Mouse (Mus musculus) spleen, postnatal 14 days (tissue): ENCODE data around the gene 4931422A03Rik.

Source experiments
- DNase-seq, 2 experiments: peaks; one replicate each; pipeline ENCODE4 v3.0.0; 2021 to 2022; ENCODE audit warnings: low spot score in 2 of 2

The 4931422A03Rik gene

DNA sequence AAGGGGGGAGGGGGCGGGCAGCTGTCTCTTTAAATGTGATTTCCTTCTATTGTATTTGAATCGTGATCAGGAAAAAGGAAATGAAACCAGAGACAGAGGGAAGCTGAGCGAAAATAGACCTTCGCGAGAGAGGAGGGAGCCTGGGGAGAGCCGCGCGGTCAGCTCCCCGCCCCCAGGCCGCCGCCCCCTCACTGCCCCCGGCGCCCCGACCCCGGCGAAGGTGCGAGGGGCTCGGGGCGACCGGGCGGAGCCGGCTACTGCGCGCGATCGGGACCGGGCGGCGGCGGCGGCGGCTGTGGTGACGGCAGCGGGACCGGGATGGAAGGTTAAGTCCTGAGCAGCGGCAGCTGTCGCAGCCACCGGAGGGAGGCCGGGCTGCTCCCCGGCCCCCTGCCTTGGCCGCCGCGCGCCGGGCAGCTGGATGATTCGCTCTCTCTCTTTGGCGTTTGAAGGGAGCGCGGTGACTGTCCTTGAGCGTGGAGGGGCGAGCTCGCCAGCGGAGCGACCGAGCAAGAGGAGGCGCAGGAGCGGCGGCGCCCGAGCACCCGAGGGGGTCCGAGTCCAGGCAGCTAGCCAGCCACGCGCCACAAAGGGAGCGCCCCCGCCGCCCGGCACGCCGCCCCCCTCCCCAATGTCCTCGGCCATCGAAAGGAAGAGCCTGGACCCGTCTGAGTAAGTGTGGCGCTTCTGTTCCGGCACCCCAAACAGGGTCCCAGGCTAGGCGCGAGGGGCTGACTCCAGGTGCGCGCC, 57.9 kb downstream of the 4931422A03Rik start:
- DNase-seq = peak; percentile 49 to 61

DNA sequence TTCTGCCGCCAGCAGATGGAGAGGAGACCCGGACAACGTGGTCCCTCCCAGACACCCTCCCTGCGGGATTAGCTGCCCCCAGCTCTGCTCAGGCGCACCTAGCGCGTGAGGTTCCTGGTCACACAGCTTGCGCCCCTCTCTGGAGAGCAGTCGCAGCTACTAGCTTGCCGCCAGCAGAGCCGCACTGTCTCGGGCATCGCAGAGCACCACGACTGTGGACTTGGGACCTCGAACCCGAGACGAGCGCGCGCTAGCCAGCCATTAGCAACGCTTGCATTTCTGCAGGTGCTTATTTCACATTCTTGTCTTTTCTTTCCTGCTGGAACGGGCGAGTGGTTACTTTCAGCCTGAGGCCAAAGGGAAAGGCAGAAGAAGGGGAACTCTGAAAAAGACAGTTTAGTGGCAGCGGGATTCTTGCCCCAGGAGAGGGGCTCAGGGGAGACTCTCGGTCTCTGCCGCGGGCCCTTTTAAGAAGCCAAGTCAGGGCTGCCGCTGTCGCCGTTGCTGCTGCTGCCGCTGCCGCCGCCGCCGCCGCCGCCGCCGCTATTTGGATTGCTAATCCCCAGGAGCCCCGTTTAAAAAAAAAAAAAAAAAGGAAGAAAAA, 58.6 kb downstream of the 4931422A03Rik start:
- peak; percentile 62 to 68 for DNase-seq

DNA sequence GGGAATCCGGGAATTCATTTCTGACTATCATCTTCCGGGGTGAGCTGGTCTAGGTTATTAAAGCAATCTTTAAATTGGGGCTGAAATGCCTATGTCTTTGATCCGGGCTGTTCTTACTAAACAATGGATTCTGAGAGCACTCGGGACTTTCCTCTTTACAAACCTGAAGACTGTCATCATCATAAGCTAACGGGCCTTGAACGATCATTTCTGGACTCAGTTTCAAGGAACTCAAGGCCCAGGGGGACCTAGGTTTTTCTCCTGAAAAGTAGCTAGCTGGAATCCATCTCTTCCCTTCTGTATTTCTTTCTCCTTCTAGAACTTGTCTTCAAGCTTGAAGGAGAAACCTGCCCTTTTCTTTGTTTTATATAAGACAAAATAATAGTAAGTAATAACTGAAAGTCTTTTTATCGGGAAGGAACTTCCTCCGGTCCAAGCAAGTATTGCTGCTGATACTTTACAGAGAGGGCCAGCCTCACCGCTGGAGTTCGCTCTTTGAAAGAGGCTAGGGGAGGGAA, 59.2 kb downstream of the 4931422A03Rik start:
- no peak for DNase-seq

DNA sequence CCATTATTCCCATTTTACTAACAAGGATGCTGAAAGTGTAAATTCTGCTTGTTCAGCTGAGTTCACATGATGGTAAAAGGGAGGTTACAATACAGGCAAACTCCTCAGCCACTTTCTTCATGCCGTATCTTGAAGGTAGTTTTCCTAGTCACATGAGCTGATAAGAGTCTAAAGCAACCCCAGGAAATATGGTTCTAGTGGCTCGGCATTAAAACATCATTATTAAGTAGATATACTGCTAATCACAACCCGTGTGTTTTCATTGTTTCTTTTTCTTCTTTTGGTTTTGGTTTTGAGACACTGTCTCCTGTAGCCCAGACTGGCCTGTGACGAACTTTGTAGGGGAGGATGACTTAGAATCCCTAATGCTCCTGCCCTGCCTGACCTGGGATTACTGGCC, 60.0 kb downstream of the 4931422A03Rik start:
- DNase-seq = no peak

DNA sequence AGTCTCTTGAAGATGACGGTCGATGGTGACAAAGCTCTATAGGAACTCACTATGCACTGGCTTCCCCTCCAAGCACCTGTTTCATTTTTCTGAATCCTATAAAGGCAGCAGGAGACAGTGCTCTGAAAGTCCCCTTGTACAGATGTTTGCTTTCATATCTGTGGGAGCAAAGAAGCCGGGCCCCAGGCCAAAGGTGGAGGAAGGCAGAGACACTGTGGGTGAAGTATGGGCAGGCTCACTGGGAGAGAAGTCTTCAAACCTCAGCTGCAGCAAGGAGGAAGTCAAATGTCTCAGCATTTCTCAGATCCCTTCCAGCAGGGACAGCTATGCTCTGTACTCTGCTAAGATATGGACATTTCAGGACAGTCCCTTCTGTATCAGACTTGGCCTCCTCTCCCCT, 62.8 kb downstream of the 4931422A03Rik start:
- no peak for DNase-seq

DNA sequence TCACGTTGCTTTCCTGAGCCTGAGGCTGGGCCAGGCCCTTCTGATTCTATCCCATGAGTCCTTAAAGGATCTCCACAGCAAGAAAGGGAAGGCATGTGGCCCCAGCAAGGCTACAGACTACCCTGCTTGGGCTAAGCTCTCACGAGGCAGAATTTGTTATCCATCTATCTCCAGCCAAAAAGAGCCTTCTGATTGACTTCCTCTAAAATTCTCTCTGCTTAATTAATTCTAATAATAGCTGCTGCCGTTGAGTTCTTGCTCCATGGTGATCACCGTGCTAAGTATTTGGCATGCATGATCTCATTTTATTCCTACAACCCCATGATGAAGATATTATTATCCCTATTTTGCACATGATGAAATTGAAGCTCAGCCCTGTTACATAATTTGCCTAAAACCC, 65.8 kb downstream of the 4931422A03Rik start:
- DNase-seq = no peak

DNA sequence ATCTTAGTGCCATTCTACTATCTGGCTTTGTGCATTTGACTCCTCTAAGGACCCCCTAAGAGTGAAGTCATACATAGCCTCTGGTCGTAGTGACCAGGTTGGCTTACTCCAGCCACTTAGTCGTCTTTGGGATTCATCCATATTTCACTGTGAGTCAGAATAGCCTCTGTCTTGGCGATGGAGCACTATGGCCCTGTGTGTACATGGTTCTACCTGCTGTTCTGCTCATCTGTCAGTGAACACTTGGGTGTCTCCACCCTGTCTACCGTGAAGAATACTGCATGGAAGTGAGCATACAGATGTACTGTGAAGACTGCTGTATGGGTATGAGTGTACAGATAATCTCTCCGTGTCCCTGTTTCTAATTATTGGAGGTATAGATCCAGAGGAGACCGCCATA, 68.6 kb downstream of the 4931422A03Rik start:
- DNase-seq = no peak

DNA sequence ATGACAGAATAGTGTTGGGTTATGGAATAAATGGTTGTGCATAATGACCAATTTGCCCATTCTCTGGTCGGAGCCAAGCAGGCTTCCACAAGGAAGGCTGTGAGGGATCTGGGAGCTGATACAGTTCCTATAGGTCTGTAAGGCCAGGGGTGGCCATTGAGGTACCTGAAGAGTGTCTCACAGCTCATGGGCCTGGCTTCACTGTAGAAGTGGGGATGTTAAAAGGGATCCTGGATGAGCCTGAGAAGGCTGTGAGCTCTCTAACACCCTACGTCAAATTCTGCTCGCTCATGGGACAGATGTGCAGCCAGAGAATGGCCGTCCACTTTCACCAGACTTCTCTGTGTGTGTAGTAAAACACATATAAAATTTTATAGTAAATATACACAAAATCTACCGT, 69.1 kb downstream of the 4931422A03Rik start:
- no peak for DNase-seq

DNA sequence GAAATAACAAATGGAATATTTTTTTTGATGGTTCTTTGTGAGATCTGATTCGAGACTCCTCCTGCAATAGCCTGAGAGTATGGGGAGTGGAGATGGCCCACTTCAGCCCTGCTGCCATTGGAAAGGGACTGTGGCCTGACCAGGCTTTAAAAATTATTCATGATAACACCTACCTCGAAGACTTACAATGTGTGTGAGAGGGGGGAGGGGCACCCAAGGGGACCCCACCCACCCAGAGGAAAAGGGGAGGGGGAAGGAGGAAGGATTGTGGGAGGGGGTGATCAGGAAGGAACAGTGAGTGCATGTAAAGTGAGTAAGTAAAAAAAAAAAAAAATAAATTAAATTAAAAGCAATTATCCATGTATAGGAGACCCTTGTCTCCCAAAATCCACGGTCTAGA, 69.5 kb downstream of the 4931422A03Rik start:
- no peak for DNase-seq

DNA sequence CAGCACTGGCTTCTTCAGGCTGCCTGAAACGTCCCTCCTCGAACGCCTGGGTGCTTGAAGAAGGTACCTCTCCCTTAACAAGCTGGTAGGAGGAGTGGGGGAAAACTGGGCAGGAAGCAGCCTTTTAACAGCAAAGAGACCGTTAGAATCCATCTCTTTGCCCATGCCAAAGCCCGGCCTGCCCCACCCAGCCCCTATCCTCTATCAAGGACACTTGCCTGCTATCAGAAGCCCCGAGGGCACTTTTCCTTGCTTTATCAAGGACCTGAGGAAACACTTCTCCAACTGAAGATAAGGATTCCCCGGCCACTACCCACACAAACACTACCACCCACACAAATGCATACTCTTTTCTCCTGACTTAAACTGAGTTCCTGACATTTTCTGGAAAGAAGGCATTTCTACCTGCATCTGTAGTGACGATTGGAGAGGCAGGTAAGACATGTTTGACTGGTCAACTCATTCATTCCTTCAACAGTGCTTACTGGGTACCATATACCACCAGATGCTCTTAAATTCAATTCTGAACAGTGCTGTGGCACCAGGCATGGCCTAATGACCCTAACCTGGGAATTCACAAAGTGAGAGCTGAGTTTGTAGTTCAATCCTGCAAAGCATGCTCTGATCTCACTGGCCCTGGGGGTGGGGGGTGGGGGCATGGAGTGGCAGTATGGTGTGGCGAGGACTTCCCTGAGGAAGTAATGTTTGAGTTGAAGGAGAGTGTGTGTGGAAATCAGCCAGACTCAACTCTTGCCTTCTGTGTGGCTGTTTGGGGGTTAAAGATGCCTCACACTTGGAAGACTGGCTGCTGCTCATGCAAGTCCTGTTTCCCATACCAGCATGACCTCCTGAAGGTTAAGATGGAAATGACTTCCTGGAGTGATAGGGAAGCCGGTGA, 70.3 kb downstream of the 4931422A03Rik start, which contains the start of gene Lmo2:
Lmo2 (plus strand) TSS at position 338 of the 898 bp plus-strand sequence.
- peak in 1 of 2 experiments; percentile 43 for DNase-seq

DNA sequence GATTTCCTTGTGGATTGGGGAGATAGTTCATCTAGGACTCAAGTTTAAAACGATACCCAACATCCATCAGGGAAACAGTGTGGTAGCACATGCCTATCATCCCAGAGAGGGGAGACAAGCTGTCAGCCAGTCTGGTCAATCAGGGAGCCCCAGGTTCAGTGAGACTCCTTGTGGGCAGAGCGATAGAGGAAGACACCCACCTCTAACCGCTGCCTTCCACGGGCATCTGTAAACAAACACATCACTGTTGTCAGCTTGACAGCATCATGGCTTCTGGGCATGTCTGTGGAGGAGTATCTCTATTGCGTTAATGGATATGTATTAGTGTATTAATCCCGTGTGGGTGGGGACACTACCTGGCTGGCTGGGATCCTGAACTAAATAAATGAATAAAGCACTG, 71.3 kb downstream of the 4931422A03Rik start:
- peak; percentile 44 to 57 for DNase-seq

DNA sequence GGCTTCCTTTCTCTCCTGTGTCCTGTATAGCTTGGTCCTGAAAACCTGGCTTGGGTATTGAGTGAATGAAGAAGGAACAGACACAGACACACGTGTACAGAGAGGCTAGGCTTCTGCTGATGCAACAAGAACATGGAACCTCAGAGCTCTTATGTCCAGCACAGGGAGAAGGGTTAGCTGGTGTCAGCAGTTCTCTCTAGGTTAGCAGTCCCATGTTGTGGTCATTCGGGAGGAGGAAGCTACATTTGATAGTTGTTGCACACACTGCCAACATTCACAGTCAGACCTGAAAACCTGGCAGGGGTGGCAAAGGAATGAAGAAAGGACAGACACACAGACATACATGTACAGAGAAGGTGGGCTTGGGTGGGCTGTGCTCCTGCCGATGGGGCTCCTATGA, 72.4 kb downstream of the 4931422A03Rik start:
- DNase-seq = no peak

DNA sequence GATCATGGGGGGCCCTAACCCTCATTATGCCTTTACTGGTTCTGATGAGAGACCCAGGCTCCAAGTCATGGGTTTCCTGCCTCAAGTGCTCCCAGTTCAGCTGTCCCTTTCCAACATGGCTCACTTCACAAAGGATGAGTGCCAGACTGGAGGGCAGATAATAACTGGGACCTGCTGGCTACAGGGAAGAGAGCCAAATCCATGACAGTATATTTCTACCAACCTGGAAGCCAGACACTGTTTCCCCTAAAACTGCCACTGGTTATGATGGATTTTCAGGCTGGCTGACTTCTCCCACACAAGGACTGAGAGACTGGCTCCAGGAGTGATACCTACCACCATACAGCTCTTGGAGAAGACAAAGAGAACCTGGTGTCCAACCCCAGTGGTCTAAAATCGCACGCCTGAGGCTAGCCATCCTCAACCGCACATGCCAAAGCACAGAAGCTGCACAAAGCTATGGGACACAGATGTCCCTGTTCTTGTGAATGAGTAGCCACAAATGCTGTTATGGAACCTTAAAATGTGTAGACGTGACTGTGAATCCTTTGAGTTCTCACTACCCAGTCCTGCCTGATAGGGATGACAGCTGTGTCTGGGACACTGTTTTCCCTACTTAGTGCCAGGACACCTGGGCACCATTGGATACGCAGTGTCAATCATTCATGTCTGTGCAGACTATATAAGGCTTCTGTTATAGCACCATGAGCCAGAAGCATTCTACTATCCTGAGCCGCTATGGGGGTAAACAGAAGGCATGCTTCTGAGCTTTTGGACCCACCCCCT, 74.9 kb downstream of the 4931422A03Rik start:
- no peak for DNase-seq

DNA sequence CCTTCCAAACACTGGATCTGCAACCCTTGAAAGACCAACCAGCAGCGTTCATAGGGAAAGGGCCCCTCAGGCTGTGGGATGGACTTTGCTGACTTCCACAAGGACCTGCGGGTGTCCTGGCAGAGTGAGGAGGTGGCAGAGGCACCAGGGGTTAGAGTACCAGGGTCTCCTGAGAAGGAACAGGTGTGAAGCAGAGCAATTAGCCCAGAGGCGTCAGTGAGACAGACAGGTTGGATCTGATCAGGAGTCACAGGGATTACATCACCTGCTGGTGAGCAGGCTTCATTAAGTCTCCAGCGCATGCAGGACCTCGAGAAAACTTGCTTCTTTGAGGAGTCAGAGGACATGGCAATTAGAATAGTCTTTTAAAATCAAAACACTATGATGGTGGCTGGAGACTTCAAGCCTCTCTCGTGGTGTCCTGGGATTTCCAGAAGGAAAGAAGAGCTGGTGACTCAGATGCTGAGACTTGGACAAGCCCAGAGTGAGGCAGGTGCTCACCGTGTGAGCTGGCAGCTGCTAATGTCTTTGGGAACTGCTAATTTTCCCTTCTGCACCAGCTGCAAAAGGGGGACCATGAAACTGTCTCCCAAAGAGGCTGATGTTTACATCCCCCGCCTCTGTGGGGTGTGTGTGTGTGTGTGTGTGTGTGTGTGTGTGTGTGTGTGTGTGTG, 80.0 kb downstream of the 4931422A03Rik start:
- DNase-seq = no peak

DNA sequence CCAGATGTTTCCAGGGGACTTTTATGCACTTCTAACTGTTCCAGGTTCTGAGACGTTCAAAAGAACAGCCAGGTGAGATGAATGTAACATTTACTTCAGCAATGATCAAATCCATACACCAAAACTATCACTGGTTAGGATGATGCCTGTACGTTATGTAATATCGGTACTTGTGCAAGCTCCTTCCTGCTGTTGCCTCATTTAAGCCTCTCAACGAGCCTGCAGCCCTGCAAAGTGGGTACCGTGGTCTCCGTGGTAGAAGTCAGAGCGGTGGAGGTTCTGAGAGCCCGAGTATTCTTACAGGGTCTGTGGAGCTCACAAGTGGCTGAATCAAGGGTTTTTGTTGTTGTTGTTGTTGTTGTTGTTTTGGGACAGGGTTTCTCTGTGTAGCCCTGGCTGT, 81.3 kb downstream of the 4931422A03Rik start:
- DNase-seq = no peak

DNA sequence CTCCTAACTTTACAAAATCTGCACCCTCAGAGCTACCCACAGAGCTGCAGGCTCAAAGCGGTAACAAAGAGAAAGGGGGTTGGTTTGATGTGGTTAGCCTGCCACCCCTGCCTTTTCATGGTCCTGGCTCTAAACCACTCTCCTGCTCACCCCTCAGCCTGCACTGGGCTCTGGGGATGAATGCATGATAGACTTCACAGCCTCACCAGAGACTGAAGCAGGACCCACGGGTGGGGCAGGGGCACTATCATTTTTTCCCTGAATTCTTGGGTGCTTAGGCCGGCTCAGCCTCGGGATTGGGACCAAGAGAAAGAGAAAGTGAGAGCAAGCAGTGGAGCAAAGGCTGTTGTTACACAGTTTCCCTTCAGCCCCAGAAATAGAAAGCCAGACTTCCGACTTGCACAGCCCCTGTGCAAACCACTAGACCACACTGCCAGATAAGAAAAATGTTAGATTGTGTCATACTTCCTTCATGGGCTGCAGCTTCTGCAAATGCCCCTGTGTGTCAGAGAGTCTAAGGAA, 82.5 kb downstream of the 4931422A03Rik start:
- DNase-seq = no peak

DNA sequence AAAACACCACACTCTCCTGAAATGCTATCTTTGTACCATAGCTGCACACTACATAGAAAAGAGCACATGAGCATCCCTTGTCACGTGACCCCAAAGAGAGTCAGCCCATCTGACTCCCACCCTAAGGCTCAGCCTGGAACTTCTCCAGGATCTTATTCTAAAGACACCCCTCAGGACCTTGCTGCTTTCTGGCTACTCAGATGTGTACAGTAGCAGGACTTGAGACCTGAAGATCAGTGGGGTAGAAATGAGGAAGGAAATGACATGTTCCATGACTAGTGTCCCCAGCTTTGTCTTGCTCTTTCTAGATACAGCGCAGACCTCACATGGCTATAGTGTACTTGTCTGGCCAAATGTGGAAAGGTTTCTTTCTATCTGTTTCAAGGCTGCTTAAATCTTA, 83.3 kb downstream of the 4931422A03Rik start:
- no peak for DNase-seq

DNA sequence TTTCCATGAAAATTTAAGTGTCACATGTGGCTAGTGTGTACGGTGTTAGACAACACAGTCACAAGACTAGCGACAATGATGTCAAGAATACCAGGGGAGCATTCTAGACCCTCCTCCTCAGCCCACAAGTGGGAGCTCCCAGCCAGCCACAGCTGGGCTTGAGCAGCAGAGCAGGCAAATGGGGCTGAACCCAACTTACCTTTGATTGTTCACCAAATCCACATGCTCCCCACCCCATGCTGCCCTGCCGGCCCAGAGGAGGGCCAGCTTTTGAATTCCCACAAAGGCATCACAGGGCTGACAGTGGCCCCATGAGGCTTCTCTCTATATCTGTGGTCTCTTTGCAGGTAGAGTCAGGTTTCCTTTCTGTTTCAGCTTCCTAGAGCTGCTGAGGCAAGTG, 87.1 kb downstream of the 4931422A03Rik start:
- no peak for DNase-seq

DNA sequence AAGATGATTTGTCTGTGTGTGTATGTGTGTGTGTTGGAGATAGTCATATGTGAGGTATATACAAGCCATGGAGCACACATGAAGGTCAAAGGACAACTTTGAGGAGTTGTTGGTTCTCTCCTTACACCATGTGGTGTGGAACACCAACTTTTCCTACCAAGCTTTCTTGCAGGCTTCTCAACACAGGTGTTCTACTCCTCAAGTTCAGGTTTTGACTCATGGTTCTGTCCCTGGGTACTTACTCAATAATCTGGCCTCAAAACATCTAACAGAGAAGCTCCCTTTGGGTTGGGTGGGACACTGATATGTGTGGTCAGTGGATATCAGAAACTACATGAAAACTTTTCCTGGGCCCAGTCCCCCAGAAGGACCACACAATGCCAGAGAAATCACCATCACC, 89.2 kb downstream of the 4931422A03Rik start:
- DNase-seq = no peak

DNA sequence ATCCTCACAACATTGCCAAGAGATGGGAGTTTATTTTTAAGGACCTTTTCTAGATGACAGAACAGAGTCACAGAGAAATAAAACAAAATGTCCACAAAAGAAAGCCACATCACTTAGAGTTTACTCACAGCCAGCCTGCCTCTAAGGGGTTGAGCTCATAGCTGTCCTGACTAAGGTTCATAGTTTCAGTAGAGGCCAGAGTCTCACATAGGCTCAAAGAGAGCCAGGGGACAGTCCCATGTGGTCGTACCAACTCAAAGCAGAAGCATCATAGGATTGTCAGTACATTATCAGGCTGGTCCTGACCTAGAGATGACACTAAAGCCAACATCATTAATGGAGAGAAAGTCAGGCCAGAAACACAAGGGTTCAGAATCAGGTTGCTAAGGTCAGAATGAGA, 89.6 kb downstream of the 4931422A03Rik start:
- no peak for DNase-seq

DNA sequence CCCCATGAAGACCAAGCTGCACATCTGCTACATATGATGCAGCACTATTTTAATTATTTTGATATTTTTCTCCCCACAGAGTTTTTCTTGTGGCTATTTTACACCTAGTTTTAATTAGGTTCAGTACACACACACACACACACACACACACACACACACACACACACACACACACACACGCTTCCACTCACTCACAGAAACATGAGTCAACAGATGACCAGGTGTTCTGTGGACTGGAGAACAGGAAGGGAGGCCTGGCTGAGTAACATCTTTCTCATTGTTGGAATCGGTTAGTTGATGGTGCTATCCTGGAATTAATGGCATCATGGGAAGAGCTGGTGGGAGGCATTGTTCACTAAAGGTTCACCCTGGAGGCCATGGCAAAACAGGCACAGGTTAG, 90.5 kb downstream of the 4931422A03Rik start:
- DNase-seq = no peak
